Comparison of ENCODE assay signal across 1 mouse cellular context in the genomic region with DNA sequence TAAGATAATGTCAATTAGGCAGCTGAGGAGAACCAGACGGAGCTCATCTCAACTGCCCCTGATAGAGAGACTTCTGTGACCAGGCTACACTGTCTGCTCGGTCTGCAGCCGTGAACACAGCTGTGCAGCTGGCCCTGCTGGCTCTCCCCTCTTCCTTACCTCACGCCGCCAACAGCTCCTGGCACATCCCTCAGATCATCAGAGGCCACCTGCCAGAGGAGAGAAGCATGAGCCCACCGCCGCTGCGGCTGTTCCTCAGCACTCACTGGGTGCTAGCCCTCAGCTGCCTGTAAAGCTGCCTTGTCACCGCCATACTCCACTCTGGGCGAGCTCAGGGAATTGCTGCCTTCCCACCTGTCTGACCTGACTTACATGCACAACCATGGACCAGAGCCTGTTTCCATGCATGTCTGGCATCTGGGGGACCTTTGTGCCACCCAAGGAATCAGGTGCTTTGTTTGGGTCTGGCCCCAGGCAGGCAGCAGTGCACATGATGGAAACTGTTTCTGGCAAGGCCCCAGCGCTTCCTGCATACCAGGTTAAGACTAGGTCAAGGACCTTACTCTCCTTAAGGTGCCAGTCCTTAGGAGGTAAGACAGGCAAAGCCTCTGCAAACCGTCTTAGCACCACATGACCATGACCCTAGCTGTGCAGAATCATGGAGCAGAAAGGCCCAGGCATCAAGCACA.
TF ChIP-seq lines count a peak whose summit lies in the region.

No protein-coding gene starts in this region.

TF ChIP-seq in myocyte, 11 proteins besides CTCF, POLR2A, EP300 and RAD21 (continued from another document):
- no peak for TF ChIP-seq USF1 (IDR thresholded peaks at IDR 0.05; ENCODE audit: low read depth)
- no peak for TF ChIP-seq CEBPB (IDR thresholded peaks at IDR 0.05; ENCODE audit: insufficient read depth, poor library complexity, severe bottlenecking)
- TF ChIP-seq MYOG (IDR thresholded peaks at IDR 0.05; ENCODE audit: control insufficient read depth in 1 of 3, insufficient read depth in 1 of 3, insufficient read length in 2 of 3, low read depth in 2 of 3), result peak in 1 of 3 experiments; percentile 24
- no peak for TF ChIP-seq MAX (IDR thresholded peaks at IDR 0.05; ENCODE audit: low read depth)
- no peak for TF ChIP-seq TCF3 (IDR thresholded peaks at IDR 0.05; ENCODE audit: insufficient read length, low read depth)
- no peak for TF ChIP-seq REST (IDR thresholded peaks at IDR 0.05; ENCODE audit: insufficient read depth, insufficient read length)
- TF ChIP-seq TCF12 (IDR thresholded peaks at IDR 0.05; ENCODE audit: insufficient read depth, poor library complexity, severe bottlenecking), result no peak
- peak in 2 of 3 experiments; percentile 5 to 7 for TF ChIP-seq MYOD1 (IDR thresholded peaks at IDR 0.05; ENCODE audit: control insufficient read depth in 1 of 3, insufficient read length in 2 of 3, low read depth in 2 of 3)
